9 mouse cellular contexts compared by ENCODE assay signal in genomic region chr13:63255519-63256011, GRCm38 (mm10).
DNase-seq lines count a peak whose midpoint lies in the region; ATAC-seq and TF ChIP-seq lines count a peak whose summit lies in the region.
"Had no signal": no experiment of that assay in that cellular context is flagged by ENCODE, and none has a peak within 500 bp of the region (broad histone marks: within the 10 kb centered on the region; RNA-seq: fewer than 3 reads in every experiment).

No protein-coding gene starts in this region.

- TF ChIP-seq CTCF in heart, adult 2 months (IDR thresholded peaks at IDR 0.05): no peak
- no peak for TF ChIP-seq CTCF in kidney, postnatal 0 days (IDR thresholded peaks at IDR 0.05; ENCODE audit: low read depth)

- TF ChIP-seq POLR2A in heart, adult 2 months (IDR thresholded peaks at IDR 0.05; ENCODE audit: insufficient read depth, low read depth, low read length): no peak

- no peak overlapping the region for H3K4me3 ChIP-seq in heart, adult 2 months
- no peak overlapping the region for H3K4me3 ChIP-seq in kidney, postnatal 0 days (replicated peaks; ENCODE audit: low read depth, low read length)
- no peak overlapping the region for H3K4me3 ChIP-seq in forebrain, embryonic 13.5 days
- H3K4me3 ChIP-seq: hindbrain, embryonic 15.5 days had no signal

- no peak; the same call in 1 of the 2 replicates for ATAC-seq in kidney, postnatal 0 days (replicated peaks; ENCODE audit: low FRiP score, low read depth)
- ATAC-seq in megakaryocyte progenitor cell, adult 5-6 weeks (replicated peaks; ENCODE audit: poor library complexity): peak; percentile 18
- ATAC-seq in forebrain, embryonic 13.5 days: no peak

- peaks cover 55% of the 10 kb centered on the region for H3K4me1 ChIP-seq in heart, adult 2 months (ENCODE audit: control insufficient read depth, insufficient read depth, low read length)
- H3K4me1 ChIP-seq in kidney, postnatal 0 days (replicated peaks; ENCODE audit: insufficient read depth, low read length): peaks cover 72% of the 10 kb centered on the region
- peaks cover 6% of the 10 kb centered on the region for H3K4me1 ChIP-seq in forebrain, embryonic 13.5 days

- no peaks in the 10 kb centered on the region for H3K27me3 ChIP-seq in heart, adult 2 months (ENCODE audit: control insufficient read depth, insufficient read depth, low read length)
- H3K27me3 ChIP-seq in kidney, postnatal 0 days (ENCODE audit: insufficient read depth, low read length): no peaks in the 10 kb centered on the region
- H3K27me3 ChIP-seq in forebrain, embryonic 13.5 days: no peaks in the 10 kb centered on the region
- H3K27me3 ChIP-seq: hindbrain, embryonic 15.5 days had no signal

- peaks cover 14% of the 10 kb centered on the region for H3K79me2 ChIP-seq in heart, adult 2 months (replicated peaks; ENCODE audit: control insufficient read depth, insufficient read depth, low read length)

- DNase-seq in kidney, adult 11 months: peak; percentile 72
- no peak for DNase-seq in kidney, postnatal 10 days
- peak; percentile 74 to 83 for DNase-seq in heart, adult 2 months
- DNase-seq in kidney, postnatal 0 days (ENCODE audit: low spot score): peak; percentile 80
- no peak for DNase-seq in spleen, adult 18-20 months
- DNase-seq in frontal cortex, postnatal 36 days (ENCODE audit: low spot score in 2 of 2): no peak

- WGBS in heart, adult 2 months: 5% methylated on average over 5 of the region's 5 CpGs
- WGBS in kidney, postnatal 0 days: 38% methylated on average over 5 of the region's 5 CpGs
- WGBS in forebrain, embryonic 13.5 days: 92% methylated on average over 5 of the region's 5 CpGs

- H3K4me2 ChIP-seq in kidney, postnatal 0 days (ENCODE audit: low read length): no peak overlapping the region
- H3K4me2 ChIP-seq in forebrain, embryonic 13.5 days: no peak overlapping the region
- H3K4me2 ChIP-seq: hindbrain, embryonic 15.5 days had no signal

- peaks cover 58% of the 10 kb centered on the region for H3K36me3 ChIP-seq in heart, adult 2 months (ENCODE audit: control insufficient read depth, insufficient read depth, low read length)
- no peaks in the 10 kb centered on the region for H3K36me3 ChIP-seq in kidney, postnatal 0 days (ENCODE audit: insufficient read depth, low read length)
- H3K36me3 ChIP-seq in forebrain, embryonic 13.5 days (ENCODE audit: poor library complexity, severe bottlenecking): peaks cover 4% of the 10 kb centered on the region; the same call in 1 of the 2 replicates
- H3K36me3 ChIP-seq: hindbrain, embryonic 15.5 days had no signal

- peak overlapping the region; percentile 93 for H3K27ac ChIP-seq in heart, adult 2 months
- H3K27ac ChIP-seq in kidney, postnatal 0 days: peak overlapping the region; percentile 83
- H3K27ac ChIP-seq in forebrain, embryonic 13.5 days: no peak overlapping the region
- H3K27ac ChIP-seq: hindbrain, embryonic 15.5 days had no signal

- intact Hi-C loops in heart, adult 2 months (cut with DNase I): loop anchor here (1.0 to 5.0 kb wide), 4 partner anchors 15 to 143 kb away; no protein-coding TSS in a partner anchor

- H3K9ac ChIP-seq in heart, adult 2 months (ENCODE audit: low read depth, low read length): no peak overlapping the region
- no peak overlapping the region for H3K9ac ChIP-seq in kidney, postnatal 0 days (ENCODE audit: low read depth, low read length)
- H3K9ac ChIP-seq in forebrain, embryonic 13.5 days: no peak overlapping the region
- H3K9ac ChIP-seq: hindbrain, embryonic 15.5 days had no signal

- H3K9me3 ChIP-seq in kidney, postnatal 0 days (replicated peaks; ENCODE audit: low read length): no peaks in the 10 kb centered on the region
- H3K9me3 ChIP-seq in forebrain, embryonic 13.5 days (replicated peaks): no peaks in the 10 kb centered on the region
- H3K9me3 ChIP-seq: hindbrain, embryonic 15.5 days had no signal

- peak; percentile 91 for TF ChIP-seq EP300 in heart, adult 2 months (IDR thresholded peaks at IDR 0.05; ENCODE audit: insufficient read depth, low read depth, low read length)

Comparison
In these comparisons a context has a peak if more than half of its experiments do, and no peak if none do; other contexts are left out.
1. DNase-seq: peak in kidney, adult 11 months (single experiment), heart, adult 2 months (2 of 2) and kidney, postnatal 0 days (single experiment); none in kidney, postnatal 10 days (single experiment), spleen, adult 18-20 months (0 of 2) and frontal cortex, postnatal 36 days (0 of 2).